Mouse (Mus musculus) skeletal muscle tissue, adult 2 months (tissue): ENCODE data around the gene Rpn1.
"Not testable (repeated sequence)": the region's sequence is repeated elsewhere in the genome, so short reads cannot be mapped to it uniquely, and the experiment has no call there.

Experiments
- DNase-seq: peaks from one replicate; pipeline ENCODE4 v3.0.0-alpha.2; 2012; ENCODE audit warnings: low read depth, low spot score

Gene Rpn1

DNA sequence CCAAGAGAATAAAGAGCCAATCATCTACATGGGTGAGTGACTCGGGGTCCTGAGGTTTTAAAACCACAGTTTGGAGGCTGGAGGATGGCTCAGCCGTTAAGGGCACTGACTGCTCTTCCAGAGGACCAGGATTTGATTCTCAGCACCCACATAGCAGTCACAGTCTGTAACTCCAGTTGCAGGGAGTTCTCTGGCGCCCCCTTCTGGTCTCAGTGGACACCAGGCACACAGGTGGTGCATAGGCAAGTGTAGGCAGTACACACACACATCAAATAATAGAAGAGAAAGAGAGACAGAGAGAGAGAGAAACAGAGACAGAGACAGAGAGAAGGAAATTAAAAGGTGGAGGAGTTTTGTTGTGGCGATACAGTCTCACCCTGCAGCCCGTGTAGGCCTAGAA, 35.0 kb downstream of the Rpn1 start:
- no peak for DNase-seq

- DNase-seq, result no peak
Observed at GRCm38 (mm10) chr6:88120813-88121212, 36.5 kb downstream of the Rpn1 start.

DNA sequence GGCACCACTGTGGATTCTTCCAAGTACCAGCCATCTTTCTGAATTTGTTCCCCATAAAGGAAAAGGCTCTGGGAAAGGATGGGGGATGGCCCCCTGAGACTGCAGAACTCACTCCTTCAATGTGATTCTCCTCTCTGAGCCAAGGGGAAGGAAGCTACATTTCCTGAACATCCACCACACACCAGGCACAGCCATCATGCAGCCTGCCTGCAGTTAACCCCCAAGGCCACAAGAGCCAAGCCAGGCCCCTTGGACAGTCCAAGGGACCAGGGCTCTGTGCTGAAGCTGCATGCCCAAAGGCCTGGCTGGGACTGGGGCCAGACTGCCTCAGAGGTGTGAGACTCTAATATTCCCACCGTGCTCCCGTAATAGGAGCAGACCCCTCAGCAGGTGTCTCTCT, 37.5 kb downstream of the Rpn1 start:
- no peak for DNase-seq

DNA sequence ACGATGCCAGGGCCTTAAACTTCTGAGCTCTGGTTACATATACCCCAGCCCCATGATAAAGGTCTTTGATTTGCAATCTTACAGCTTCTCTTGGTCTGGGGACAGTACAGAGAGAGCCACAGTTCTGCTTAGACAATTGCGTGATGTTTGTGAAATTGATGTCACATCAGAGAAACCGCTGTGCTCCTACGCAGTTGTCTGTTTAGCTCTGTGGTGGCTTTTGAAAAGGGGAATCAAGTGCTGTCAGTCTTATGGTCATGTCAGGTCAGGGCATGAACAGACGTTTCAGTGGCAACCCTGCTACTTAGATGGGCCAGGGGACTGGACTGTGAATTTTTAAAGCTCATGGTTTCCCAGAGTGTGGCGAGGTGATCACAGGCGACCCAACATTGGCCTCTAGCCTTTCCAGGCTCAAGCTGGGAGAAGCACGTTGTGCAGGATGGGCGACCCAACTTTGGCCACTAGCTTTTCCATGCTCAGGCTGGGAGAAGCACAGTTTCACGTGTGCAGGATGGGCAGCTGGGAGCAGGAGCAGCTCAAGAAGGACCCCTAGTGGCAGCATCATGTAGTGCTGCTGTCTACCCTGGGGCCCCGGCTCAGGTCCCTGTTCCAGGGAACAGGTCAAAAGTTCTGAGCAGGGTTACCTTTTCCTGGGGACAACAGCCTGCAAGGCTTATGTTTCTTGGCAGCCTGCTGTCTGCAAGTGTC, 39.0 kb downstream of the Rpn1 start:
- no peak for DNase-seq

DNA sequence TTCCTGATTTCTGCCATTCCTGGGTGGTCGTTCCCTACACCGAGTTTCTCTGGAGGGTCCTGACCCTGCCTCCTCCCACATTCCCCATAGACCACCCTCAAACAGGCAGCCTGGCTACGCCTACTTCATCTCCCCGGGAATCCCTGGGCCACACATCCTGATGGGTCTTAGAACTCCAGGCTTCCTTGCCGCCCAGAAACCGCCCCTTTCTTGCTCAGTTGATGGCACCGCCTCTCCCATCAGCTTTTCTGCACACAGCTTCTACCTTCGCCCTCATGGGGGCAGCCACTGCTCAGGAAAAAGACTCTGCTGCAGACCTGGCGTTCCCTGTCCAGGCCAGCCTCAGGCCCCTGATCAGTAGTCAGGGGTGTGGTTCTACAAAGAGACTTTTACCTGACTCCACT, 39.6 kb downstream of the Rpn1 start:
- DNase-seq, result no peak

GRCm38 (mm10) chr6:88124551-88124950, 40.3 kb downstream of the Rpn1 start:
- DNase-seq, result no peak

- DNase-seq, result not testable (repeated sequence)
Observed at GRCm38 (mm10) chr6:88125815-88126214, 41.5 kb downstream of the Rpn1 start.

DNA sequence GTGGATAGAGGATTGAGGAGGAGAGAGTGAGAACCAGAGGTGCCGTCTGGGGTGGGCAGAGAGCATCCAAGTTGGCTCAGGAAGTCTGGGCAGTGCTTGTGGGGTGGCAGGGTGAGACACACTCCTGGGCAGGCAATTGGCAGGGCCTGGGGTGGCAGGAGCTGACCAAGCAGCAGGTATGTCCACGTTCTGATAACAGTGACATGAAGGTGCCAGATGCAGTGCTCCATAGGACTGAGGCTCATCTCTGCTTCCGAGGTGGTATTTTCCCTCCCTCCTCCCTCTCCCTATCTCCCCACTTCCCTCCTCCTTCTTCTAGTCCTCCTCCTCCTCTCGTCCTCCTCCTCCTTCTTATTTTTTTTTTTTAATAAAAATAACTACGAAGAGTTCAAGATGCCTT, 47.2 kb downstream of the Rpn1 start:
- no peak for DNase-seq

- DNase-seq, result no peak
Observed at GRCm38 (mm10) chr6:88132051-88132450, 47.8 kb downstream of the Rpn1 start.

DNA sequence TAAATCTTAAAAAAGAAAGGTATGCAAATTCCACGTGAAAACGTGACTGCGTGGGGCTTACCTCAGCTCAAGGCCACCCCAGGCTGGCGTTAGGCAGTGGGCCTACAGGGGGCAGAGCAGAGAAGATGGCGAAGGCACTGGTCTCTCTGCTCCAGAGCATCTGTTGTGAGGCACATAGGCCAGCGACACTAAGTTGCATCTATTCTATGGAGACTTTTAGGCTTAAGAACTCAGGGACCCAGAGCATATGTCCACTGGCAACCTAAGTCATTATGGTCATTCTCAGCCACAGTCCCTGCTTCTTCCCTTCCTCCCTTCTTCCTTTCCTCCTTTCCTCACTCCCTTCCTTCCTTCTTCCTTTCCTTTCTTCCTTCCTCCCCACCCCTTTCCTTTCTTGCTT, 48.8 kb downstream of the Rpn1 start:
- DNase-seq, result no peak

GRCm38 (mm10) chr6:88133878-88134277, 49.6 kb downstream of the Rpn1 start:
- no peak for DNase-seq

- peak; percentile 21 for DNase-seq
Observed at GRCm38 (mm10) chr6:88136201-88136631, 51.9 kb downstream of the Rpn1 start.

DNA sequence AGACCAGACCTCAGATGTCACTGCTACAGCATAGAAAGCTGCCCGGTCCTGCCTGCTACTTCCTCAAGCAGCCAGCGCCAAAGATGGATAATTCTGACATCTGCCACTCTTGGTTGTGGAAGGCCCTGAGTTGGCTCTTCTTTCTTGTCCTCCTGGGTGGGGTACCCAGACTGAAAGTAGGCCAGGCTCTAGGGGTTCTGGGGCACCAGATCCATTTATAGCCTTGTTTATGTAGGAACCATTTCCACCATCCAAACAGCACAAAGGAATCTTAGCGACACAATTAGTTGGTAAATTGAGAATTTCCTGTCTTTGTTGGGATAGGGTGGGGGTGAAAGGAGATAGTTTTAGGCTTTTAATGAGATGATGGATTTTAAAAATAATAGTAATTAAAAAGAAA, 54.2 kb downstream of the Rpn1 start:
- no peak for DNase-seq

- DNase-seq, result peak; percentile 52
Observed at GRCm38 (mm10) chr6:88140264-88140663, 56.0 kb downstream of the Rpn1 start.

- no peak for DNase-seq
Observed at GRCm38 (mm10) chr6:88145793-88146192, 61.5 kb downstream of the Rpn1 start.

DNA sequence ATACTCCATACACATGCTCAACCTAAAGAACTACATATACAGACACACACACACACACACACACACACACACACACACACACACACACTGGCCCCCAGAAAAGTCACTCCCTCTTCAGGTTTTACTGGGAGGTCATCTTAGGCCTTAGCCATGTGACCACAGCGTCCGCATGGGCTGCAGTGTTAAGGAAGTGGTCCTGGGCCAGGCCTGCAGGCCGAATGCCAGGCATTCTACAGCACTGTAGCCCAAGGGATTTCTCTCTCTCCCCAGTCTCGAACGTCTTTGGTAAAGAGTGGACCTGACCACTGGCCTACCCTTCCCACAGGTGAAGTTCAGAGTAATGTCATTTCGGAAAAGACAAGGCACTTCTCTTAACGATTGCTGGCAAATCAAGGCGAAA, 62.3 kb downstream of the Rpn1 start:
- no peak for DNase-seq

GRCm38 (mm10) chr6:88147411-88148003, 63.2 kb downstream of the Rpn1 start:
- no peak for DNase-seq

- no peak for DNase-seq
Observed at GRCm38 (mm10) chr6:88151335-88151734, 67.1 kb downstream of the Rpn1 start.

DNA sequence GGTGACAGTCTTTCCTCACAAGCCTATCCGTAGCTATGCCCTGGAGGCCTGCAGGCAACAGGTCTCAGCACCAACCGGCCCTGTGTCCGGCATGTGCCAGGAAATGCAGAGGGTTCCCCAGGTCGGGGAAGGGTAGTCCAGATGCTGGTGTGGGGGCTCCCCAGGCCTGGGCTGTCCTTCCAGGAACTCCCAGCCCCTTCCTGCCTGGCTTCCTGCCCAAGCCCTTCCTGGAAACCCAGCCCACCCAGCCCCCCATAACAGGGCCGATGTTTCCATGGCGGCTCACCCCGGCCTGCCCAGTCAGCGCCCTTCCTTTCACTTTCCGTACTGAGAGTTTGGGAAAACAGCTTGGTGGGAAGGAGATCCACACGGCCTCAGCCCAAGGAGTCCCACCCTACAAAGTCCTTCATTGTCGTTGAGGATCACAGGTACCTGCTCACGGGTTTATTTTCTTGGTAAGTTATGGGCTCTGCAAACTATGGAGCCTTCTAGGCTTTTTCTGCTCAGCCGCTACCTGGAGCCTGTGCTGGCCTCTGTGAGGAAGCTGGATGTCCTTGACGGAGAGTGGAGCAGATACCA, 67.9 kb downstream of the Rpn1 start:
- no peak for DNase-seq

DNA sequence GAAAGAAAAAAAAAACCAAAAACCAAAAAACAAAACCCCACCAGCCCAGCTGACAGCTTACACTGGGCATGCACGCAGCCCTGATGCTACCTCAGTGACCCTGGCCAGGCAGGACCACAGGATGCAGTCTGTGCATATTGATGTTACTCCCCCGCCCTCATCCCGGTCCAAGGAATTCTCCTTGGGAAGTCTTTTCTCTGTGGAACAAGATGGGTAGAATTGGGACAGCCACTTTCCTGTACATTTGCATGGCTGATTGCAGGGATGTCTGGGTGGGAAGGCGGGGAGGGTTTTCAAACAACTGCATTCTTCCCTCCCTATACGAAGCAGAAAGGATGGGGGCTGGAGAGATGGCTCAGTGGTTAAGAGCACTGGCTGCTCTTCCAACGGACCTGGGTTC, 68.7 kb downstream of the Rpn1 start:
- no peak for DNase-seq
